Mouse (Mus musculus) urinary bladder, adult 2 months (tissue): ENCODE measurements around the gene Dpm3. TPM values are rescaled to one million over a fixed set of nuclear protein-coding genes. Genes with fewer than 3 reads are reported as not detected.

Experiments
- DNase-seq: peaks from one replicate; pipeline ENCODE4 v3.0.0; 2022; ENCODE audit warnings: low spot score
- polyA plus RNA-seq: library from polyadenylated mRNA; depleted of rRNA; stranded (reverse); fragments of >200 nt; gene quantifications from 2 replicates; pipeline ENCODE4 v1.2.3, GENCODE M21; 2012; rRNA removed

The Dpm3 gene
- polyA plus RNA-seq, 1 experiment = 251 TPM

DNA sequence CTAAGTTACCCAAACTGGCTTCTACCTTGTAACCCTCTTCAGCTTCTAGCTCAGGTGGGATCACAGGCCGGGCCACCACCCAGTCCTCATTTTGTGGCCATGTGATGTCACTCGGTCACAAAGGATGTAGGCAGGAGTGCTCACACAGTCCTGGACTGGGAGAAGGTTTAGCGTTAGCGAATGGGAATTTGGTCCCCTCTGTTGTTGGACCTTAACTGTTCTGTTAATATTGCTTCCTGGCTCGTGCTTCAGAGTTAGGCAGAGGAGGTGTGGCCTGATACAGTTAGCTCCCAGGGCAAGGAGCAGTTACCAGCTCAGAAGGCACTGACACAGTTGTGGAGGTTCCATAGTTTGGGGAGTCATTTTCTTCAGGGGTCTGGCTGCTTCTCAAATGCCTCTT lies 35.0 kb downstream of the Dpm3 start:
- DNase-seq = no peak

DNA sequence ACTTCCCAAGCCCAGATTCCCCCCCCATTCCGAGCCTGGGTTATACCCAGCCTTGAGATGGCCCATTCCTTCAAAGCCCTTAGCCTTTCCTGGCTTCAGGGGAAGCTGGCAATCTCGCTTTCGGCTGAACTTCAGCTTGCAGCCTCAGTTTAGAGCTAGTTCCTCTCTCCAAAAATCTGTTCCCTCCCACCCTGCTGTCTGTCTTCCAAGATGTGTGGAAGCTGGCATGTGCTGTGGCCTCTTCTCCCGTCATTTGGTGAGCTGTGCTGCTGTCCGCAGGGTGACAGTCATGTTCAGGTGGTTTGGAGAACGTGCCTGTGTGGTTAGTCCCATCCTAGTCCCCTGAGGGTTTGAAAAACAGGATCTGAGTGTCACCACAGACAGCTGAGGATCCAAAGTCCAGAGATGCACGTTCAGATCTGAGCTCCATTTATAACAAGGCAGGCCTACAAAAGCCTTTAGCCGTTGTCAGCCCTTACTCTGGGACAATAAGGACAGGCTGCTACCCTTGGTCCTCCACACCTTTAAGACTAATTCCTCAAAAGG lies 36.6 kb downstream of the Dpm3 start:
- no peak for DNase-seq

DNA sequence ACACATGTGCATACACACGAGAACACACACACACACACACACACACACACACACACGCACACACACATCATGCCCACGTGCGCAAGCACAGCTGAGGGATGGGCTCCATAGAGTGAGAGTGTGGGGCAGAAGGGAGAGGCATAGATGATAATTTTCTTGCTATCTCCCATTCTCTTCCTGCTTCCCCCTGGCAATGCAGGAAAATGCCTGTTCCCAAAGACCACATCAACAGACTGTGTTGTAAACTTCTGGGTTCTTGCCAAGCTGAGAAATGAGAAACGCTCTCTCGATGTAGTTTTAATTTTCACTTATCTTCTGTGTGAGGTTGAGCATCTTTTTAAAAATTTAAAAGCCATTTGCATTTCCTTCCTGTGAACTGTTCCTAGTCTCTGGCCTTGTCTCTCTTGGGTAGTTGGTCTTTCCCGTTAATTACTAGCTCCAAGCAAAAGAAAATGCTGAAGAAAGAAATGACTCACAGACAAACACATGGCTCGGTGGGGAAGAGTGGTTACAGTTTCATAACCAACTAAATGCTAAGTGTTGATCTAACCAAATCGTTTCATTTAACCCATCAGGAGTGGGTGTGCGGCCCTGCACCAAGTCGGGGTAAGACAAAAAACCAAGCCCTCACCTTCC lies 37.7 kb downstream of the Dpm3 start:
- DNase-seq = no peak

DNA sequence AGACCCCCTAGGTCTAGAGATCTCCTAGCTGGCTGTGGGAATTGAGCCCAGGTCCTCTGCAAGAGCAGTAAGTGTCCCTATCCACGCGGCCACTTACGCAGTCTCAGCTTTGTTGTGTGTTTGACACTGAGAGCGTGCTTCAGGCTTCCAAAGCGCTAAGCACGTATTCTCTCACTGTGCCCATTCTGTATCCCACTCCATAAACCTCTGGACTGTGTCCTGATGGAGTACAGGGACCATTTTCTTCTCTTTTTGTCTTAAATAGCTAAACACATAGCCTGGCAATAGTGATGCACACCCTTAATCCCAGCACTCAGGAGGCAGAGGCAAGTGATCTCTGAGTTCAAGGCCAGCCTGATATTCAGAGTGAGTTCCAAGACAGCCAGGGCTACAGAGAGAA lies 39.8 kb downstream of the Dpm3 start:
- DNase-seq = no peak

DNA sequence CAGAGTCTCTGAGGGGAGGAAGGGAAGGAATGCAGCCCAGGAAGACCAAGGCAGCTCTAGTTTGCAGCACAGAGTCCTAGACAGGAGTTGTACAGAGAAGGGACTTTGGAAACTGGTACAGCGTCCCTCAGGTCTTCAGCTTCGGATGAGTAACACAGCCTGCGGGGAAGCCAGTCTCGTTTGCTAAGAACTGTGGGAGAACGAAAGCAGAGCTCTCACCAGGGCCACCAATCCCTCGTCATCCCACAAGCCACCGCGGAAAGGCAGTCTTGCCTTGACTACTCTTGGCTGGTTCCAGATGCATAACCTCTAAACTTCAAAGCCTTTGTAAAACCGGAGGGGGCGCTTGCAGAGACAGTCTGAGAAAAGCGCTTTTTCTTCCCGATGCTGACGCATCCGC lies 40.3 kb downstream of the Dpm3 start:
- DNase-seq = no peak

DNA sequence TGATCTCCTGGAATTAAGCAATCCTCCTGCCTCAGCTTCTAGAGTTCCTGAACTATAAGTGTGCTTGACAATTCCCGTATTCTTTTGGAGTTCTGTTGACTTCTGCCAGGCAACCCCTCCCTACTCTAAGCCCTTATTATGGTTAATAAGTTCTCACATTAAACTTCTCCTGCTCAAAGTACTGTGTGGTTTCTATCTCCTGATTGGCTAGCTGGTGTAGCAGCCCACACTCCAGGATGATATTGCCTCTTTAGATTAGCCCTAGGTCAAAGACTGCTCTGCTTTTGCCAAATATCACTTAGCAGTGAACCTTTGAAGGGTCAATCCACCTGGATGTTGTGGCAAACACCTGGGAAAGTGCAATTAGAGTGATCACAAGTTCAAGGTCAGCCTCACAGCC lies 40.9 kb downstream of the Dpm3 start:
- no peak for DNase-seq

DNA sequence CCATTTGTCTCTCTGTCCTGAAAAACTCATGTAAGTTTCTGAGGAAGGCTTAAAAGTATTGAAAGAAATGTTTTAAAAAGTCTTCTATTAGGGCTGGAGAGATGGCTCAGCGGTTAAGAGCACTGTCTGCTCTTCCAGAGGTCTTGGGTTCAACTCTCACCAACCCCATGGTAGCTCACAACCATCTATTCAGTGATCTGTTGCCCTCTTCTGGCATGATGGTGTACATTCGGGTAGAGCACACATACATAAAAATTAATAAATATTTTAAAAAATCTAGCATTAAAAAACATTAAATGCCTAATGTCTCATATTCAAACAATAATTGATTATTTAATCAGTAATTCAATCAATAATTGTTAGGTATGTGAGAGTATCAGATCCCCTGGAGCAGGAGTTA lies 41.4 kb downstream of the Dpm3 start:
- no peak for DNase-seq

DNA sequence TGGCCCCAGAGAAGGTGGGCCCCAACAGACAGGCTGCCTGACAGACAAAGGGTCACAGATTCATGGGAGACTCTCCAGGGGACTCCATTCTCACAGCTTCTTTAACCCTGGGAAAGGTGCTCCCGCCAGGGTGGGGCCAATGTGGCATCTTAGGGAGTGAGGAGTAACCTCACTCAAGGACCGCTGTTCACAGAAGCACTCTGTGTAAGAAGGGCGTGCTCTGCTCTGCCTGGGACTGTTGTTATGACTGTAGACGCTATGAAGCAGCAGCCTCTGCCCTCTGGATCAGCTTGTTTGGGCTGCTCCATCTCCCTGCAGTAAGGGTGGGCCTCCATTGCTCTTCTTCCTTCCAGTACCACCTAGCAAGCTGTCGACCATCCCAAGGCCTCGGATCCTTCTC lies 45.3 kb downstream of the Dpm3 start:
- no peak for DNase-seq

DNA sequence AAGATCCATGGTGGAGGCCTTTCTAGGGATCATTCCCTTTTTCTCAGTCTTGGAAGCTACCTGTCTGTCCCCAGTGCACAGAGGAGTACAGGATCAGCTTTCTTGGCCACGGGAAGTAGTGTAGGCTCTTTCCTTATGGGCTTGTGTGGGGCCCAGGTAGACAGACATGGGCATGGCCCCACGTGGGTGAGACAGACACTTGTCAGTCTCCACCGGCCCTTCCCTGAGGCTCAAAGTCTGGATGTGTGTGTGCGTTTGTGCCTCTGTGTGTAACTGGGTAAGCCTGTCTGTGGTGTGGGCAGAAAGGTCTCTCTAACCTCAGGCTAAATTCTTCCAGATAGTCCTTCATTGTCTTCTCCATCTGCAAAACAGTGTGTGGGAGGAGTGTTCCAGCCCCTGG lies 45.9 kb downstream of the Dpm3 start:
- DNase-seq = no peak

DNA sequence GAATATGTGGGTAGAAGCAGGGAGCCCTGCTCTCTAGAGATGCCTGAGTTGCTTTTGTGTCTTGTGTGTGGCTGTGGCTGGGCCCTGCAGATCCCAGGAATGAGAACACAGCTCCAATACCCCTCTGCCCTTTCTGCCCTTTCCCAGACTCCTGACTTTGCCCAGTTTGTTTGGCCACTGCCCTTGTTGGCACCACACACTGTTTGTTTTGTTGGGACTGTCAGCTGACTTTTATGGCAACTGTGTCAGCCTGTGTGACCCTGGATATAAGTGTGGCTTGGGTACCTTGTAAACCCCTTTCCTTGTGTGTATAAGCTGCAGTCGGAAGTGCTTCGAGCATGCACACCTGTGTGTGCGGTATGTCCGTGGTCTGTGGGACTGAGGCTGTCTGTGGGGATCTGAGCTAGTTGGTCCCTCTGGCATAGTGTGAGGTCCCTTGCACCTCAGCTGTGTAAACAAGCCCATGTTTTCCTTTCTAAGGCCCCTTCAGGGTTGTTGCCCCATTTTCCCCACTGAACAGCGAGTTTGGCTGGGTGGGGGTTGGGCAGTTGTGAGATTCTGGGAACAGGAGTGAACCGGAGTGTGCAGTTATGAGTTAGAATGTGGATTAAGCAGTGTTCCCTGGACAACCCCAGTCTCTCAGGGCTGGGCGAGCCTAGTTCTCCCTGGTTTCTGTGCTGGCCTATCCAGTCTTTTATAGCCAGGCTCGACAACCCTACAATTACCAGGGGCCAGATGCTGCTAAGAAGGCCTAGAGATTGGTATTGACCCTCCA lies 46.6 kb downstream of the Dpm3 start:
- no peak for DNase-seq

DNA sequence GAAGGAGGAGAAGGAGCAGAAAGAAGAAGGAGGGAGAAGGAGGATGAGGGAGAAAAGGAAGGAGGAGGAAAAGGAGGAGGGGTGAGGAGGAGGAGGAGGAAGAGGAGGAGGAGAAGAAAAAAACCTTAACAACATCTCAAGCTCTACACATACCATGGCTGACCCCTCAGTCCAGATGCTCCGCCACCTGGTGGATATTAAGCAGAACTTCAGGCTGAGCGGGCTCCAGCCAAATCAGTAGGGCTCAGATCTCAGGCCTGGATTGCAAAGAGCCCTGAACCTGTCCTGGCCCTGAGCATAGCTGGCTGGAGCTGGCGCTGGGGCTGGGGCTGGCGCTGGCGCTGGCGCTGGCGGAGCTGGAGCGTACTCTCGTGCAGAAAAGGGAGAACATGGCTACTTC lies 48.9 kb downstream of the Dpm3 start:
- DNase-seq = no peak

DNA sequence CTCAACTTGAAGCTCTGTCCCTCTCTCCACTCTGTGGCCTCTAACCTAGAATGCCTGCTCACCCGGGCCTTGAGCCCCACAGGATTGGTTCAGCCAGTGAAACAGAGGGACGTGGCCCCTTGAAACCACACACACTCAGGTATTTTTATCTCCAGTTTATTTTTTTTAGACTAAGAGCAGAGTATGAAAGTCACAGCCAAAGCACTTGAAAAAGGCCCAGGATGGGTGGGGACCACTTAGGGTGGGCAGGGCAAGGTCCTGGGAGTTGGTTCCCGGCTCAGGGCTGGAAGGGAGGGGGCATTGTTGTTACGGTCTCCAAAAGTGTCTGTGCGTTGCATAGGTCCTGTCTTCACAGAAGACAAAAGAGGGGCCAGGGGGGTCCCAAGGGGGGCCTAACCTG lies 55.2 kb downstream of the Dpm3 start:
- DNase-seq = no peak

DNA sequence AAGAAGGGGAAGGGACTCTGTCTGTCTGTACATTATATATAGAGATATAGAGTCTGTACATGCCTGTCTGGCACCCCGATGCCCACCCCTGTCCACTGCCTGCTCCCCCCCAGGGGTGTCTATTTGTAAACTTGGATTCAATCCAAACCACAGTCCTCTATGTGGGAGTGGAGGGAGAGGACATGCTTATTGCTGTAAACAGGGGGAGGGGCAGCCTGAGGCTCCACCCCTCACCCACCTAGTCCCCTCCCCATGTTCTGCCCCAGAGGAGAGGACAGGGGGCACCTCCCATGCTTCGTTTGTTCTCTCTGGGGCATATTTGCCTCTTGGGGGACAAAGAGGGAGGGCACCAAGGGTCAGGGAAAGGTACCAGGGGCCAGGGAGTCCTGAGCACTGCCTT lies 55.6 kb downstream of the Dpm3 start:
- no peak for DNase-seq

DNA sequence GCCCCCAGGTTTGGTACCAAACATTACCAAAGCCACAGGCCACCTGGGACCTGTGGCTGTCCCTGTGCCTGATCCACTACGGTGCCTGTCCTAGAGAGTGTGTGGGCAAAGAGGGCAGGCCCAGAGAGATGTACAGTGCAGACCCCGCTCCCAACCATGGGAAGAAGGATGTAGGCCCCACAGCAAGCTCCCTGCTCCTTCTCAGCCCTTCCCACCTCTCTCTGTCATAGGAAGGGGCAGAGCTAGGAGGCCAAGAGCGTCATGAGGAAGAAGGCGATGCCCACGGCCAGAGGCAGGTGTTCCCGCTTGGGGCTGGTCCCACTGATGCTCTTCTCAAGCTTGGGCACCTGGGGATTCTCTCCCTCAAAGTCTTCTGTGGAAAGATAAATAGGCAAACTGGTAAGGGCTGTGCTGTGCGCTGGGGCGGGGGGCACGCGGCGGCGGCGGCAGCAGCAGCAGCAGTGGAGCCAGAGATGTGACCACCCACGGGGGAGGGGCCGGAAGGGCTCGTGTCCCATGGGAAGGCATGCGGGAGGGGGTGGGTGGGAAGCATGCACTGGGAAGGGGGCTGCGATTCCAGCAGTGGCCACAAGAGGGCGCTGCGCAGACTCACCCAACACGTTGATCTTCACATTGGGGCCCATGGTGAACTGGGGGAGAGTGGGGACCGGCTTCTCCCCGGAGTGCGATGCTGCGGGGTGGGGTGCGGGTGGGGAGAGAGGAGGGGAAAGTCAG lies 56.2 kb downstream of the Dpm3 start:
- DNase-seq = no peak

DNA sequence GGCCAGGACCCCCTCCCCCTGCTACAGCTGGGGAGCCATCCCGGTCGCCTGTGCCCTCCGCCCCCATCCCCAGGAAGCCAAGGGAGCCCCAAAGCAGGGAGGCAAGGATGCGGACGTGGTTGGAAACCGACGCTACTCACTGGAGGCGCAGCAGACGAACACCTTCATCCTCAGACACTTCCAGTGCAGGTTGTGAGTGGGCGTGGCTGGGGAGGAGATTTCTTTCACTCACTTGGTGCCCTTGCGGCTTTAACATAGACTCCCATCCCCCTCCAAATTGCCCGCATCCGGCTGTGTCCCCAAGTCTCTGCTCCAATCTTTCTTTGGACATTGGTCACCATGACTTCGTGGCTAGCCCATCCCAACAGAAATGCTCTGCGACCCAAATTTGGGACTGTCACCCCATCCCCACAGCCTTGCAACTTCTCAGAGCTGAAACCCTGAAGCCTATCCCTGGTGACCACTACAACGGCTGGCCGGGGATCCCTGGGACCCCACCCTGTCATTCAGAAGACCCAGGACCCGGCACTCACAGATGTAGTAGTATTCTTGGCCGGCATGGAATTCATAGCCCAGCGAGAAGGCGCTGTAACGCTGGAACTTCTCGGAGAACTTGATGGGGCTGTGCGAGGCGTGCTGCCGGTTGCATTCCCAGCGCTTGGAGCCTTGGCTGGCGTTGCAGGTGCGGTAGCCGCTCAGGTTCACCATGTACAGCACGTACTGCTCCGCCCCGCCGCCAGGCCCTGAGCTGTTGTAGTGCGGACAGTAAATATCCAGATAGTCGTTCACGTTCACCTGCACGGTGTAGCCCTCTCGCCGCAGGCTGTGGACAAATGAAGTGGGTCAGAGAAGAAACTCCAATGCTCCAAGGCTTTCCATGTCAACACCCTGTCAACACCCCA lies 57.0 kb downstream of the Dpm3 start:
- DNase-seq = no peak

Other genes starting within 250 kb of the Dpm3 start
- gene Rusc1, start 166.0 kb upstream of the Dpm3 start, polyA plus RNA-seq = 45.9 and 51.5 TPM in 2 replicates
- not detected in 2 replicates for gene Gm43738, start 158.3 kb upstream of the Dpm3 start, polyA plus RNA-seq
- 83.1 and 101 TPM in 2 replicates for gene Fdps, start 157.4 kb upstream of the Dpm3 start, polyA plus RNA-seq
- gene Pklr, start 123.2 kb upstream of the Dpm3 start, polyA plus RNA-seq = not detected in 2 replicates
- 0.44 and 0.49 TPM in 2 replicates for gene Hcn3, start 99.2 kb upstream of the Dpm3 start, polyA plus RNA-seq
- gene Clk2, start 94.6 kb upstream of the Dpm3 start, polyA plus RNA-seq = 73.9 and 89.8 TPM in 2 replicates
- gene Scamp3, start 81.9 kb upstream of the Dpm3 start, polyA plus RNA-seq = 69.8 and 72.3 TPM in 2 replicates
- 32.9 and 42.3 TPM in 2 replicates for gene Fam189b, start 76.2 kb upstream of the Dpm3 start, polyA plus RNA-seq
- gene Gba, start 56.4 kb upstream of the Dpm3 start, polyA plus RNA-seq = 58.7 and 60.8 TPM in 2 replicates
- 59.3 and 69.8 TPM in 2 replicates for gene Thbs3, start 44.2 kb upstream of the Dpm3 start, polyA plus RNA-seq
- gene Mtx1, start 32.3 kb upstream of the Dpm3 start, polyA plus RNA-seq = 112 and 131 TPM in 2 replicates
- gene Muc1, start 30.3 kb upstream of the Dpm3 start, polyA plus RNA-seq = 0.94 and 1.2 TPM in 2 replicates
- 67.7 and 77.1 TPM in 2 replicates for gene Krtcap2, start 13.4 kb upstream of the Dpm3 start, polyA plus RNA-seq
- 4.1 and 6.0 TPM in 2 replicates for gene Trim46, start 13.0 kb upstream of the Dpm3 start, polyA plus RNA-seq
- 128 and 156 TPM in 2 replicates for gene Slc50a1, start 11.2 kb downstream of the Dpm3 start, polyA plus RNA-seq
- gene Efna1, start 21.8 kb downstream of the Dpm3 start, polyA plus RNA-seq = 41.8 and 43.5 TPM in 2 replicates
- gene Efna3, start 63.6 kb downstream of the Dpm3 start, polyA plus RNA-seq = 0.36 and 0.55 TPM in 2 replicates
- gene Efna4, start 78.7 kb downstream of the Dpm3 start, polyA plus RNA-seq = 3.4 and 3.7 TPM in 2 replicates
- 96.1 and 101 TPM in 2 replicates for gene Adam15, start 90.6 kb downstream of the Dpm3 start, polyA plus RNA-seq
- 0.24 and 0.41 TPM in 2 replicates for gene Dcst2, start 102.6 kb downstream of the Dpm3 start, polyA plus RNA-seq
- gene Dcst1, start 105.9 kb downstream of the Dpm3 start, polyA plus RNA-seq = 0.07 and 0.33 TPM in 2 replicates
- 36.4 and 39.5 TPM in 2 replicates for gene Zbtb7b, start 135.4 kb downstream of the Dpm3 start, polyA plus RNA-seq
- 1.2 and 1.5 TPM in 2 replicates for gene Lenep, start 143.4 kb downstream of the Dpm3 start, polyA plus RNA-seq
- gene Flad1, start 152.5 kb downstream of the Dpm3 start, polyA plus RNA-seq = 30.8 and 34.6 TPM in 2 replicates
- gene Cks1b, start 159.0 kb downstream of the Dpm3 start, polyA plus RNA-seq = 21.7 and 29.6 TPM in 2 replicates
- 85.7 and 87.7 TPM in 2 replicates for gene Shc1, start 159.1 kb downstream of the Dpm3 start, polyA plus RNA-seq
- 34.0 and 38.0 TPM in 2 replicates for gene Pygo2, start 170.9 kb downstream of the Dpm3 start, polyA plus RNA-seq
- gene Pbxip1, start 177.3 kb downstream of the Dpm3 start, polyA plus RNA-seq = 167 and 208 TPM in 2 replicates
- gene Pmvk, start 195.2 kb downstream of the Dpm3 start, polyA plus RNA-seq = 21.5 and 23.3 TPM in 2 replicates